Mouse (Mus musculus) forebrain, embryonic 13.5 days (tissue): Measurements from ENCODE around the gene Tlr7. TPM values are rescaled to one million over a fixed set of nuclear protein-coding genes. Genes with fewer than 3 reads are reported as not detected.

ENCODE experiments used
- ATAC-seq: fragments of 200-750 bp; cut with Nextera tagmentation; 2 replicates; pipeline ENCODE4 v1.8.0; 2017
- H3K27ac ChIP-seq: fragments of 300-500 bp; sonication (generic); 2 replicates; pipeline ENCODE4 v1.5.1; 2015; ENCODE audit warnings: inconsistent platforms, mild to moderate bottlenecking, moderate library complexity
- H3K27me3 ChIP-seq: fragments of 300-500 bp; sonication (generic); 2 replicates; pipeline ENCODE4 v1.6.1; 2015; ENCODE audit warnings: mild to moderate bottlenecking, inconsistent platforms
- H3K36me3 ChIP-seq: fragments of 300-500 bp; sonication (generic); 2 replicates; pipeline ENCODE4 v1.6.1; 2015; ENCODE audit warnings: mild to moderate bottlenecking, inconsistent platforms; ENCODE audit not compliant: poor library complexity, severe bottlenecking
- H3K4me1 ChIP-seq: fragments of 300-500 bp; sonication (generic); 2 replicates; pipeline ENCODE4 v1.6.1; 2015; ENCODE audit warnings: inconsistent platforms
- H3K4me2 ChIP-seq: fragments of 300-500 bp; sonication (generic); 2 replicates; pipeline ENCODE4 v1.6.1; 2015; ENCODE audit warnings: inconsistent platforms, mild to moderate bottlenecking, moderate library complexity
- H3K4me3 ChIP-seq: fragments of 300-500 bp; sonication (generic); 2 replicates; pipeline ENCODE4 v1.5.1; 2015; ENCODE audit warnings: mild to moderate bottlenecking, inconsistent platforms
- H3K9ac ChIP-seq: fragments of 300-500 bp; sonication (generic); 2 replicates; pipeline ENCODE4 v1.6.1; 2015; ENCODE audit warnings: mild to moderate bottlenecking, inconsistent platforms
- H3K9me3 ChIP-seq: fragments of 300-500 bp; sonication (generic); replicated peaks from 2 replicates; pipeline ENCODE4 v1.6.1; 2016; ENCODE audit warnings: inconsistent platforms
- WGBS: fragments of 180-500 bp; shearing (Covaris S2); methylation state at CpG from one replicate; pipeline ENCODE4 v1.1.7; 2015; 5-methylcytosine and 5-hydroxymethylcytosine counted together
- polyA plus RNA-seq: library from polyadenylated mRNA; unstranded; fragments of >200 nt; fragmentation: Nextera tagmentation; extraction: Ambion mirVana; gene quantifications from 2 replicates; pipeline ENCODE4 v1.2.1, GENCODE M21; 2015

Gene Tlr7
- polyA plus RNA-seq, 1 experiment from 2014 or later: 0.18 TPM

GRCm38 (mm10) chrX:167276551-167276950 lies 53.8 kb downstream of the Tlr7 start:
- WGBS: 70% methylated on average over 10 of the region's 10 CpGs
- H3K27me3 ChIP-seq: no peaks in the 10 kb centered on the region
- no peak overlapping the region for H3K4me2 ChIP-seq
- no peak overlapping the region for H3K27ac ChIP-seq
- no peak overlapping the region for H3K4me3 ChIP-seq
- no peaks in the 10 kb centered on the region for H3K36me3 ChIP-seq
- no peaks in the 10 kb centered on the region for H3K9me3 ChIP-seq
- no peak for ATAC-seq
- no peak overlapping the region for H3K9ac ChIP-seq
- no peaks in the 10 kb centered on the region for H3K4me1 ChIP-seq

GRCm38 (mm10) chrX:167264086-167264485 lies 66.3 kb downstream of the Tlr7 start, which contains the start of gene Tlr8:
Gene Tlr8 (minus strand): TSS chrX:167264329.
- H3K4me2 ChIP-seq: no peak within 1 kb of the TSS
- H3K9ac ChIP-seq: no peak within 1 kb of the TSS
- H3K36me3 ChIP-seq: no peaks in the 10 kb centered on the region
- H3K9me3 ChIP-seq: no peaks in the 10 kb centered on the region
- no peak for ATAC-seq
- no peak within 1 kb of the TSS for H3K4me3 ChIP-seq
- peaks cover 3% of the 10 kb centered on the region; the same call in 1 of the 2 replicates for H3K27me3 ChIP-seq
- H3K27ac ChIP-seq: no peak within 1 kb of the TSS
- no peaks in the 10 kb centered on the region for H3K4me1 ChIP-seq
- WGBS: 79% methylated on average over 4 of the region's 4 CpGs

- no peak overlapping the region for H3K9ac ChIP-seq
- 85% methylated on average over 4 of the region's 4 CpGs for WGBS
- H3K27me3 ChIP-seq: peaks cover 3% of the 10 kb centered on the region; the same call in 1 of the 2 replicates
- H3K36me3 ChIP-seq: no peaks in the 10 kb centered on the region
- H3K4me3 ChIP-seq: no peak overlapping the region
- ATAC-seq: no peak
- no peaks in the 10 kb centered on the region for H3K4me1 ChIP-seq
- H3K9me3 ChIP-seq: no peaks in the 10 kb centered on the region
- H3K4me2 ChIP-seq: no peak overlapping the region
- no peak overlapping the region for H3K27ac ChIP-seq
Observed at GRCm38 (mm10) chrX:167263530-167263929, 66.8 kb downstream of the Tlr7 start.

Other genes with a start within 250 kb of the Tlr7 start
- gene Tmsb4x, start 121.2 kb downstream of the Tlr7 start, polyA plus RNA-seq: 6,273 and 8,315 TPM in 2 replicates
- gene Tlr8, start 66.2 kb downstream of the Tlr7 start, polyA plus RNA-seq: 0.08 and 0.13 TPM in 2 replicates
- gene Prps2, start 52.2 kb upstream of the Tlr7 start, polyA plus RNA-seq: 13.6 and 15.5 TPM in 2 replicates